Mouse (Mus musculus) liver, embryonic 11.5 days (tissue): ENCODE results near the gene Etl4. TPM values are rescaled to one million over a fixed set of nuclear protein-coding genes. Genes with fewer than 3 reads are reported as not detected.

ENCODE experiments used
- ATAC-seq: fragments of 200-750 bp; cut with Nextera tagmentation; replicated peaks from 2 replicates; pipeline ENCODE4 v1.8.0; 2017; ENCODE audit warnings: moderate number of reproducible peaks, mild to moderate bottlenecking, moderate TSS enrichment, moderate library complexity; ENCODE audit not compliant: low FRiP score
- DNase-seq: peaks from one replicate; pipeline ENCODE4 v3.0.0-alpha.2; 2017; ENCODE audit warnings: low spot score
- H3K27ac ChIP-seq: fragments of 300-500 bp; sonication (generic); 2 replicates; pipeline ENCODE4 v1.5.1; 2014; ENCODE audit warnings: mild to moderate bottlenecking, low read depth, low read length, control low read depth
- H3K27me3 ChIP-seq: fragments of 300-500 bp; sonication (generic); replicated peaks from 2 replicates; pipeline ENCODE4 v1.6.1; 2014; ENCODE audit warnings: low read length, mixed read lengths; ENCODE audit not compliant: control insufficient read depth, insufficient read depth
- H3K36me3 ChIP-seq: fragments of 300-500 bp; sonication (generic); 2 replicates; pipeline ENCODE4 v1.6.1; 2014; ENCODE audit warnings: mild to moderate bottlenecking, low read length, moderate library complexity, mixed read lengths; ENCODE audit not compliant: control insufficient read depth, insufficient read depth
- H3K4me1 ChIP-seq: fragments of 300-500 bp; sonication (generic); replicated peaks from 2 replicates; pipeline ENCODE4 v1.6.1; 2014; ENCODE audit warnings: low read length, mixed read lengths; ENCODE audit not compliant: control insufficient read depth, insufficient read depth
- H3K4me2 ChIP-seq: fragments of 300-500 bp; sonication (generic); 2 replicates; pipeline ENCODE4 v1.6.1; 2014; ENCODE audit warnings: mild to moderate bottlenecking, control low read depth, moderate library complexity
- H3K4me3 ChIP-seq: fragments of 300-500 bp; sonication (generic); 2 replicates; pipeline ENCODE4 v1.5.1; 2014; ENCODE audit warnings: low read depth, low read length, control low read depth
- H3K9ac ChIP-seq: fragments of 300-500 bp; sonication (generic); 2 replicates; pipeline ENCODE4 v1.6.1; 2014; ENCODE audit warnings: low read depth, low read length, control low read depth
- H3K9me3 ChIP-seq: fragments of 300-500 bp; sonication (generic); 2 replicates; pipeline ENCODE4 v1.6.1; 2016; ENCODE audit warnings: low read length, inconsistent platforms, mixed read lengths; ENCODE audit not compliant: control insufficient read depth
- WGBS: fragments of 180-500 bp; shearing (Covaris S2); extraction: QIAGEN DNeasy Blood & Tissue Kit; methylation state at CpG from one replicate; pipeline ENCODE4 v1.1.7; 2014; 5-methylcytosine and 5-hydroxymethylcytosine counted together
- polyA plus RNA-seq: library from polyadenylated mRNA; unstranded; fragments of >200 nt; fragmentation: Nextera tagmentation; extraction: Ambion mirVana; gene quantifications from 2 replicates; pipeline ENCODE4 v1.2.1, GENCODE M21; 2014

Etl4 gene
- polyA plus RNA-seq, 1 experiment from 2014 or later: 17.9 TPM

GRCm38 (mm10) chr2:20583032-20583431, 673.5 kb downstream of the Etl4 start:
- Histone ChIP-seq H3K4me3 (no peak overlapping the region), H3K4me1 (no peaks in the 10 kb centered on the region), H3K9ac (no peak overlapping the region), H3K27me3 (no peaks in the 10 kb centered on the region), H3K9me3 (no peaks in the 10 kb centered on the region), H3K4me2 (no peak overlapping the region), H3K27ac (no peak overlapping the region), H3K36me3 (no peaks in the 10 kb centered on the region)
- no peak for ATAC-seq
- DNase-seq: no peak

DNA sequence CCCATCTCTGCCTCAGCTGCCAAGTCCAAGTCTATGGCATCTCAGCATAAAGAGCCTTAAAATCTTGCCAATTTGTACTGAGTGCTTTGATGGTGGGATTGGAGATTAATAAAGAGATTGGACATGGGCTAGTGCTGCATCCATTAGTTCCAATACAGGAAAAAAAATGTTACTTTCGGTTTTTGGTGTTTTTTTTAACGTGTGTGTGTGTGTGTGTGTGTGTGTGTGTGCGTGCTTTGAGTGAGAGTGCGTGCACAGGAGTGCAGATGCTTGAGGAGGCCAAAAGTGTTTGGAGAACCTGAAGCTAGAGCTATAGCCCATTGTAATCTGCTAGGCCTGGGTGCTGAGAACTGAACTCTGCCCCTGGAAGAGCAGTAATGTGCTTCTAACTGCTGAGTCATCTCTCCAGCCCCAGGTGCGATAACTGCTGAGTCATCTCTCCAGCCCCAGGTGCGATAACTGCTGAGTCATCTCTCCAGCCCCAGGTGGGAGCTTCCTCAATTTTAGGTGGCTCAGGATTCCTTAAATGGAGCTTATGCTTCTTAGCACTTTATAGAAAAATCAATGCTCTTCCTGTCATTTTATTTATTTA, 674.1 kb downstream of the Etl4 start:
- no peak overlapping the region for H3K9ac ChIP-seq
- H3K4me1 ChIP-seq: no peaks in the 10 kb centered on the region
- no peaks in the 10 kb centered on the region for H3K9me3 ChIP-seq
- no peak overlapping the region for H3K4me2 ChIP-seq
- DNase-seq (no peak), ATAC-seq (no peak)
- no peaks in the 10 kb centered on the region for H3K27me3 ChIP-seq
- no peaks in the 10 kb centered on the region for H3K36me3 ChIP-seq
- H3K4me3 ChIP-seq: no peak overlapping the region
- H3K27ac ChIP-seq: no peak overlapping the region
- WGBS: 79% methylated on average over 6 of the region's 6 CpGs

- DNase-seq (no peak), ATAC-seq (no peak)
- H3K27ac ChIP-seq: no peak overlapping the region
- WGBS: 87% methylated on average over 2 of the region's 2 CpGs
- no peak overlapping the region for H3K4me2 ChIP-seq
- H3K36me3 ChIP-seq: no peaks in the 10 kb centered on the region
- H3K9ac ChIP-seq: no peak overlapping the region
- no peaks in the 10 kb centered on the region for H3K27me3 ChIP-seq
- H3K4me3 ChIP-seq: no peak overlapping the region
- no peaks in the 10 kb centered on the region for H3K9me3 ChIP-seq
- no peaks in the 10 kb centered on the region for H3K4me1 ChIP-seq
Observed at GRCm38 (mm10) chr2:20587913-20588312, 678.3 kb downstream of the Etl4 start.

- H3K27me3 ChIP-seq: no peaks in the 10 kb centered on the region
- no peak overlapping the region for H3K4me2 ChIP-seq
- H3K4me3 ChIP-seq: no peak overlapping the region
- no peaks in the 10 kb centered on the region for H3K36me3 ChIP-seq
- no peaks in the 10 kb centered on the region for H3K9me3 ChIP-seq
- ATAC-seq: no peak
- H3K27ac ChIP-seq: no peak overlapping the region
- H3K4me1 ChIP-seq: no peaks in the 10 kb centered on the region
- H3K9ac ChIP-seq: no peak overlapping the region
- no peak for DNase-seq
Observed at GRCm38 (mm10) chr2:20588631-20589030, 679.1 kb downstream of the Etl4 start.

DNA sequence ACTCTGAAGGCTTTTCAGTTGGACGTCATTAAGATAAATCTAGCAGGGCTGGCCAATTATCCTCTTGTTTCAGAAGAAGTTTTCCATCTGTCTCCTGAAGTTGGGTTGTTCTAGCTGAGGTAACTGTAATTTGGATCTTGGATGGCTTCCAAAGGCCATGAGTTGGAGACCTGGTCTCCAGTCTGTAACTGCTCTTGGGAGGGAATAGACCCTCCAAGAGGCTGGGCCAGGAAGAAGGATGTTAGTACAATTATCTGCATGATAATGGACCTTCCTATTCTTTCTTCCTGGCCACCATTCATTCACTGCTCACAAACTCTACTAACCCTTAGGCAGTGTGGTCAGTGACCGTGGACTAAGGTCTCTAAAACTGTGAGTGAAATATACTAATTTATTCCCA, 684.5 kb downstream of the Etl4 start:
- no peak overlapping the region for H3K4me3 ChIP-seq
- H3K4me1 ChIP-seq: no peaks in the 10 kb centered on the region
- no peaks in the 10 kb centered on the region for H3K9me3 ChIP-seq
- DNase-seq (no peak), ATAC-seq (no peak)
- no peak overlapping the region for H3K4me2 ChIP-seq
- H3K27me3 ChIP-seq: no peaks in the 10 kb centered on the region
- no peak overlapping the region for H3K27ac ChIP-seq
- 78% methylated on average over 2 of the region's 2 CpGs for WGBS
- no peak overlapping the region for H3K9ac ChIP-seq
- H3K36me3 ChIP-seq: no peaks in the 10 kb centered on the region

DNA sequence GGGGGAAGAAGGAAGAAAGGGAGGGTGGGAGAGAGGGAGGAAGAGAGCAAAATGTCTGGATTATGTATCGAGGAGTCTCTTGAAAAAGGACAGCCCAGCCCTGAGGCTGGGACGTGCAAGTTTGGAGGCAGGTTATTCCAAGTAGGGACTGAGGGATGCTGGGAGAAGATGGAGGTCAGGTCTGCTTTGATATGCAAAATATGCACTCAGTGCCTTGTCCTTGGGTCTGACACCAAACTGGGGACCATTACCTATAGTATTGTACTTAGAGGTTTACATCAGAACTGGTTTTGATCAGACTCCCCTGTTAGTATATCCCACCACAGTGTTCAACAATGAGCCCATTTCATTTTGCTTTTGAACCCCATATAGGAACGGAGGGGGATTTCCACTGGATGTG, 685.4 kb downstream of the Etl4 start:
- no peak overlapping the region for H3K27ac ChIP-seq
- H3K9ac ChIP-seq: no peak overlapping the region
- H3K4me1 ChIP-seq: no peaks in the 10 kb centered on the region
- H3K4me2 ChIP-seq: no peak overlapping the region
- no peak overlapping the region for H3K4me3 ChIP-seq
- H3K36me3 ChIP-seq: no peaks in the 10 kb centered on the region
- DNase-seq (no peak), ATAC-seq (no peak)
- 75% methylated on average over 3 of the region's 3 CpGs for WGBS
- H3K27me3 ChIP-seq: no peaks in the 10 kb centered on the region
- no peaks in the 10 kb centered on the region for H3K9me3 ChIP-seq

- DNase-seq (no peak), ATAC-seq (no peak)
- Histone ChIP-seq H3K4me2 (no peak overlapping the region), H3K9me3 (no peaks in the 10 kb centered on the region), H3K9ac (no peak overlapping the region), H3K27ac (no peak overlapping the region), H3K4me1 (no peaks in the 10 kb centered on the region), H3K36me3 (no peaks in the 10 kb centered on the region), H3K4me3 (no peak overlapping the region), H3K27me3 (no peaks in the 10 kb centered on the region)
- WGBS: 94% methylated on average over 3 of the region's 3 CpGs
Observed at GRCm38 (mm10) chr2:20596558-20596957, 687.0 kb downstream of the Etl4 start.

DNA sequence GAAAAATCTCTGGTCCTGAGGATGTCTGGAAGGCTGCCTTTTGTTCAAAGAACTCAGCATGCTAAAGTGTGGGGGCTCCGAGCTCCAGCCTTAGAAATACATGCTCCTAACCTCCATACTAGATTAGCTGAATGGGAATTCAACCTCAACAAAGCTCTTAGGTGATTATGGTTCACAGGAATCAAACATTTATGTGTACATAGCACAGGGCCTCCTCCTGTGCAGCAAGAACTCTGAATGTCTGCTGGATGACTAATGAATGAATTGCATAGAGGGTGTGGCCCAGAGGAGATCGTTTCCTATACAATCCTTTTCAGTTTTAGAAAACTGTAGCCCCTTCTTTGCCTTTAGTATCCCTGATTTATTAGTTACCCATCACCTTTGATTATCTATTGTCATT, 687.6 kb downstream of the Etl4 start:
- DNase-seq: no peak
- Histone ChIP-seq H3K9me3 (no peaks in the 10 kb centered on the region), H3K4me1 (no peaks in the 10 kb centered on the region), H3K36me3 (no peaks in the 10 kb centered on the region), H3K4me2 (no peak overlapping the region), H3K27ac (no peak overlapping the region), H3K4me3 (no peak overlapping the region), H3K9ac (no peak overlapping the region), H3K27me3 (no peaks in the 10 kb centered on the region)
- 64% methylated on average over 2 of the region's 2 CpGs for WGBS
- ATAC-seq: no peak

DNA sequence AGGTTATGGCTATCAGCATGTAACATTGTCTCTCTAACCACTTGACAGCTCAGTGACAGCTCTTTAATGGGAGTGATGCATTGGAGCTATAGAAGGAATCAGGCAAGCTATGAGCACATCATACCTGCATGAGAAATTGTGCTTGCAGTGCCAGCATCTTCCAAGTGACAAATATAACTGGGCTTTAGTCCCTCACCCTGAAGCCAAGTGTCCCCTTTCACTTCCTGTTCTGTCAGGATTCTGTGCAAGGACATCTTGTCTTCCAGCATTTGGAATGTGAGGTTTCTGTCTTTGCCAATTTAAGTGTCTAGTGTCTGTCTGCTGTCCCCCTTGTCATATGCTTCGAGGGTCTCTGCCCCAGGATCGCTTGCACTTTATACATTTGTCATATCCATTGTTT, 693.1 kb downstream of the Etl4 start:
- no peak overlapping the region for H3K9ac ChIP-seq
- no peak overlapping the region for H3K4me2 ChIP-seq
- no peaks in the 10 kb centered on the region for H3K36me3 ChIP-seq
- H3K27ac ChIP-seq: no peak overlapping the region
- H3K4me1 ChIP-seq: no peaks in the 10 kb centered on the region
- no peak for ATAC-seq
- H3K4me3 ChIP-seq: no peak overlapping the region
- no peak for DNase-seq
- no peaks in the 10 kb centered on the region for H3K9me3 ChIP-seq
- H3K27me3 ChIP-seq: no peaks in the 10 kb centered on the region
- 84% methylated on average over 2 of the region's 2 CpGs for WGBS
